In genomic region chr14:54464293-54465005, GRCm38 (mm10) we compare ENCODE assay signal across 7 mouse cellular contexts. TPM values are rescaled to one million over a fixed set of nuclear protein-coding genes. Genes with fewer than 3 reads are reported as not detected.
DNase-seq lines count a peak whose midpoint lies in the region; ATAC-seq and TF ChIP-seq lines count a peak whose summit lies in the region.

No protein-coding gene starts in this region.

- H3K27me3 ChIP-seq in heart, postnatal 0 days (ENCODE audit: control insufficient read depth, insufficient read depth, low read length): no peaks in the 10 kb centered on the region

- H3K9ac ChIP-seq in heart, postnatal 0 days (replicated peaks; ENCODE audit: low read depth, low read length): peak overlapping the region; percentile 93

- peak; percentile 74 for DNase-seq in MN1 (ENCODE audit: low spot score)
- peak; percentile 70 for DNase-seq in heart, postnatal 0 days (ENCODE audit: low spot score)
- peak; percentile 81 to 87 for DNase-seq in kidney, postnatal 36 days
- DNase-seq in retina, postnatal 1 day: peak; percentile 78

- H3K79me2 ChIP-seq in macrophage (ENCODE audit: inconsistent target): no peaks in the 10 kb centered on the region; the same call in 1 of the 2 replicates

- under 1% methylated on average over 39 of the region's 57 CpGs for WGBS in heart, postnatal 0 days
- WGBS in macrophage (ENCODE audit: missing documents): under 1% methylated on average over 43 of the region's 57 CpGs

- H3K27ac ChIP-seq in brown adipose tissue, adult 24 weeks (replicated peaks; ENCODE audit: low read depth, low read length): peak overlapping the region; percentile 49
- peak overlapping the region; percentile 91 for H3K27ac ChIP-seq in heart, postnatal 0 days (ENCODE audit: low read depth)
- no peak overlapping the region for H3K27ac ChIP-seq in macrophage

- TF ChIP-seq EP300 in heart, postnatal 0 days (IDR thresholded peaks at IDR 0.05; ENCODE audit: low read depth): no peak

- H3K9me3 ChIP-seq in heart, postnatal 0 days (replicated peaks; ENCODE audit: control insufficient read depth, low read length): no peaks in the 10 kb centered on the region

- peak; percentile 81 for ATAC-seq in erythroid progenitor cell, adult 5-6 weeks (replicated peaks; ENCODE audit: low FRiP score, poor library complexity, severe bottlenecking)
- peak; percentile 71 for ATAC-seq in heart, postnatal 0 days (ENCODE audit: insufficient read depth, low read depth)

- TF ChIP-seq CTCF in heart, postnatal 0 days (IDR thresholded peaks at IDR 0.05; ENCODE audit: low read depth): peak; percentile 58

- peak overlapping the region; percentile 91 for H3K4me3 ChIP-seq in brown adipose tissue, adult 24 weeks (ENCODE audit: insufficient read depth, low read depth, low read length)
- H3K4me3 ChIP-seq in heart, postnatal 0 days (ENCODE audit: low read depth, low read length): peak overlapping the region; percentile 97
- peak overlapping the region; percentile 37 for H3K4me3 ChIP-seq in macrophage (ENCODE audit: inconsistent target)

- no peaks in the 10 kb centered on the region for H3K4me1 ChIP-seq in brown adipose tissue, adult 24 weeks (ENCODE audit: control insufficient read depth, insufficient read depth, insufficient read length, low read length)
- H3K4me1 ChIP-seq in heart, postnatal 0 days (ENCODE audit: control insufficient read depth, insufficient read depth): no peaks in the 10 kb centered on the region

- peak overlapping the region; percentile 93 for H3K4me2 ChIP-seq in heart, postnatal 0 days (ENCODE audit: low read depth, low read length)

- H3K36me3 ChIP-seq in heart, postnatal 0 days (replicated peaks; ENCODE audit: control insufficient read depth, insufficient read depth, low read length): peaks cover 32% of the 10 kb centered on the region
- peaks cover 33% of the 10 kb centered on the region for H3K36me3 ChIP-seq in macrophage (ENCODE audit: inconsistent target)

RNA-seq across cellular contexts. Expression of gene Lrp10, which starts 0.5 kb away (rescaled TPM):
- 36.5 and 53.8 TPM in 2 replicates for polyA plus RNA-seq in brown adipose tissue, adult 24 weeks (2012; ENCODE audit: insufficient read depth, insufficient read length, missing spikeins)
- 21.0 and 22.0 TPM in 2 replicates for total RNA-seq in erythroid progenitor cell, adult 5-6 weeks (2015; ENCODE audit: low replicate concordance)
- 23.0 and 38.6 TPM in 2 replicates for total RNA-seq in erythroid progenitor cell, adult 5-6 weeks (2017; ENCODE audit: low replicate concordance)
- 81.5 and 110 TPM in 2 replicates for total RNA-seq in heart, postnatal 0 days (2014; rRNA removed; ENCODE audit: low replicate concordance)
- 47.8 and 54.4 TPM in 2 replicates for polyA plus RNA-seq in heart, postnatal 0 days (2015; fragmentation: Nextera tagmentation; extraction: Ambion mirVana)
- 100 to 1,000 TPM in 1 of 26 experiments, 10 to 100 TPM in 25; 19.0 to 108 (median 46.7) TPM for total RNA-seq in macrophage (2018; cell fraction: chromatin; rRNA removed)
- total RNA-seq in macrophage (2018; cell fraction: cytosol; rRNA removed): 100 to 1,000 TPM in 4 of 26 experiments, 10 to 100 TPM in 22; 52.0 to 112 (median 79.2) TPM
- total RNA-seq in macrophage (2018; cell fraction: nucleus; rRNA removed): 100 to 1,000 TPM in 13 of 26 experiments, 10 to 100 TPM in 13; 53.0 to 172 (median 101) TPM
- 48.6 to 72.9 TPM (median 53.7 TPM) in 3 replicates for polyA plus RNA-seq in macrophage (2018)

RNA-seq across cellular contexts. Expression of gene Rem2, which starts 11.5 kb away (rescaled TPM):
- not detected in 2 replicates for polyA plus RNA-seq in brown adipose tissue, adult 24 weeks (2012; ENCODE audit: insufficient read depth, insufficient read length, missing spikeins)
- total RNA-seq in erythroid progenitor cell, adult 5-6 weeks (2015; ENCODE audit: low replicate concordance): not detected in 2 replicates
- not detected in 2 replicates for total RNA-seq in erythroid progenitor cell, adult 5-6 weeks (2017; ENCODE audit: low replicate concordance)
- 0.77 TPM in 1 of 2 replicates, not detected in the other for total RNA-seq in heart, postnatal 0 days (2014; rRNA removed; ENCODE audit: low replicate concordance)
- 0.15 and 0.27 TPM in 2 replicates for polyA plus RNA-seq in heart, postnatal 0 days (2015; fragmentation: Nextera tagmentation; extraction: Ambion mirVana)
- not detected for total RNA-seq in macrophage (2018; cell fraction: chromatin; rRNA removed)
- under 1 TPM in 3 of 26 experiments, not detected in 23; 0.19 to 0.22 (median 0.19) TPM for total RNA-seq in macrophage (2018; cell fraction: cytosol; rRNA removed)
- total RNA-seq in macrophage (2018; cell fraction: nucleus; rRNA removed): 1 to 10 TPM in 1 of 26 experiments, under 1 TPM in 2, not detected in 23; 0.32 to 1.4 (median 0.54) TPM
- not detected in 3 replicates for polyA plus RNA-seq in macrophage (2018)

RNA-seq across cellular contexts. Expression of gene Mmp14, which starts 33.0 kb away (rescaled TPM):
- polyA plus RNA-seq in brown adipose tissue, adult 24 weeks (2012; ENCODE audit: insufficient read depth, insufficient read length, missing spikeins): 10.8 and 10.9 TPM in 2 replicates
- total RNA-seq in erythroid progenitor cell, adult 5-6 weeks (2015; ENCODE audit: low replicate concordance): 1.8 TPM in 1 of 2 replicates, not detected in the other
- 1.4 and 1.7 TPM in 2 replicates for total RNA-seq in erythroid progenitor cell, adult 5-6 weeks (2017; ENCODE audit: low replicate concordance)
- 59.9 and 73.2 TPM in 2 replicates for total RNA-seq in heart, postnatal 0 days (2014; rRNA removed; ENCODE audit: low replicate concordance)
- polyA plus RNA-seq in heart, postnatal 0 days (2015; fragmentation: Nextera tagmentation; extraction: Ambion mirVana): 59.7 and 60.9 TPM in 2 replicates
- total RNA-seq in macrophage (2018; cell fraction: chromatin; rRNA removed): 100 to 1,000 TPM in 17 of 26 experiments, 10 to 100 TPM in 7, 1 to 10 TPM in 2; 6.7 to 532 (median 155) TPM
- total RNA-seq in macrophage (2018; cell fraction: cytosol; rRNA removed): 100 to 1,000 TPM in 14 of 26 experiments, 10 to 100 TPM in 10, 1 to 10 TPM in 2; 9.2 to 351 (median 147) TPM
- 100 to 1,000 TPM in 18 of 26 experiments, 10 to 100 TPM in 8; 13.6 to 816 (median 329) TPM for total RNA-seq in macrophage (2018; cell fraction: nucleus; rRNA removed)
- polyA plus RNA-seq in macrophage (2018): 19.5 to 30.7 TPM (median 25.0 TPM) in 3 replicates

RNA-seq across cellular contexts. Expression of gene Mrpl52, which starts 37.7 kb away (rescaled TPM):
- polyA plus RNA-seq in brown adipose tissue, adult 24 weeks (2012; ENCODE audit: insufficient read depth, insufficient read length, missing spikeins): 145 and 148 TPM in 2 replicates
- 74.6 and 93.1 TPM in 2 replicates for total RNA-seq in erythroid progenitor cell, adult 5-6 weeks (2015; ENCODE audit: low replicate concordance)
- total RNA-seq in erythroid progenitor cell, adult 5-6 weeks (2017; ENCODE audit: low replicate concordance): 1.1 and 26.1 TPM in 2 replicates
- total RNA-seq in heart, postnatal 0 days (2014; rRNA removed; ENCODE audit: low replicate concordance): 132 and 145 TPM in 2 replicates
- 335 and 371 TPM in 2 replicates for polyA plus RNA-seq in heart, postnatal 0 days (2015; fragmentation: Nextera tagmentation; extraction: Ambion mirVana)
- 100 to 1,000 TPM in 6 of 26 experiments, 10 to 100 TPM in 20; 17.6 to 207 (median 72.8) TPM for total RNA-seq in macrophage (2018; cell fraction: chromatin; rRNA removed)
- 100 to 1,000 TPM; 115 to 228 (median 161) TPM for total RNA-seq in macrophage (2018; cell fraction: cytosol; rRNA removed)
- 100 to 1,000 TPM in 4 of 26 experiments, 10 to 100 TPM in 22; 30.9 to 136 (median 67.5) TPM for total RNA-seq in macrophage (2018; cell fraction: nucleus; rRNA removed)
- polyA plus RNA-seq in macrophage (2018): 40.3 to 199 TPM (median 94.6 TPM) in 3 replicates

RNA-seq across cellular contexts. Expression of gene Slc7a7, which starts 46.9 kb away (rescaled TPM):
- polyA plus RNA-seq in brown adipose tissue, adult 24 weeks (2012; ENCODE audit: insufficient read depth, insufficient read length, missing spikeins): 0.52 and 1.8 TPM in 2 replicates
- 1.7 and 2.5 TPM in 2 replicates for total RNA-seq in erythroid progenitor cell, adult 5-6 weeks (2015; ENCODE audit: low replicate concordance)
- total RNA-seq in erythroid progenitor cell, adult 5-6 weeks (2017; ENCODE audit: low replicate concordance): 1.4 and 1.9 TPM in 2 replicates
- total RNA-seq in heart, postnatal 0 days (2014; rRNA removed; ENCODE audit: low replicate concordance): 11.3 and 16.6 TPM in 2 replicates
- polyA plus RNA-seq in heart, postnatal 0 days (2015; fragmentation: Nextera tagmentation; extraction: Ambion mirVana): 6.7 and 8.9 TPM in 2 replicates
- 10 to 100 TPM; 15.0 to 82.0 (median 43.4) TPM for total RNA-seq in macrophage (2018; cell fraction: chromatin; rRNA removed)
- 100 to 1,000 TPM in 1 of 26 experiments, 10 to 100 TPM in 25; 33.4 to 102 (median 60.1) TPM for total RNA-seq in macrophage (2018; cell fraction: cytosol; rRNA removed)
- total RNA-seq in macrophage (2018; cell fraction: nucleus; rRNA removed): 10 to 100 TPM; 31.1 to 77.3 (median 52.1) TPM
- polyA plus RNA-seq in macrophage (2018): 39.3 to 48.7 TPM (median 48.3 TPM) in 3 replicates

Comparison
In these comparisons a context has a peak if more than half of its experiments do, and no peak if none do; other contexts are left out.
1. H3K4me3 ChIP-seq: peak in every context shown above with its lines; median percentile 97 in heart, postnatal 0 days; 91 in brown adipose tissue, adult 24 weeks; 37 in macrophage.